Mouse (Mus musculus): Measurements from ENCODE around the gene Ntm. TPM values are rescaled to one million over a fixed set of nuclear protein-coding genes. Genes with fewer than 3 reads are reported as not detected.

Ntm gene
- polyA plus RNA-seq, 1 experiment from 2014 or later: 248 TPM

- ATAC-seq (ENCODE audit: low FRiP score): no peak
- Histone ChIP-seq H3K4me2 (peak overlapping the region; percentile 77), H3K36me3 (no peaks in the 10 kb centered on the region), H3K4me3 (replicated peaks) (peak overlapping the region; percentile 67), H3K9me3 (replicated peaks) (no peaks in the 10 kb centered on the region), H3K4me1 (peaks cover 46% of the 10 kb centered on the region), H3K27me3 (replicated peaks) (no peaks in the 10 kb centered on the region), H3K9ac (replicated peaks) (peak overlapping the region; percentile 78), H3K27ac (replicated peaks) (peak overlapping the region; percentile 93)
- WGBS: 37% methylated on average over 10 of the region's 10 CpGs
Observed at GRCm38 (mm10) chr9:29410728-29411407, 552.1 kb downstream of the Ntm start.

GRCm38 (mm10) chr9:29410284-29410683 is 552.7 kb downstream of the Ntm start:
- peak overlapping the region; percentile 78 for H3K9ac ChIP-seq (replicated peaks)

DNA sequence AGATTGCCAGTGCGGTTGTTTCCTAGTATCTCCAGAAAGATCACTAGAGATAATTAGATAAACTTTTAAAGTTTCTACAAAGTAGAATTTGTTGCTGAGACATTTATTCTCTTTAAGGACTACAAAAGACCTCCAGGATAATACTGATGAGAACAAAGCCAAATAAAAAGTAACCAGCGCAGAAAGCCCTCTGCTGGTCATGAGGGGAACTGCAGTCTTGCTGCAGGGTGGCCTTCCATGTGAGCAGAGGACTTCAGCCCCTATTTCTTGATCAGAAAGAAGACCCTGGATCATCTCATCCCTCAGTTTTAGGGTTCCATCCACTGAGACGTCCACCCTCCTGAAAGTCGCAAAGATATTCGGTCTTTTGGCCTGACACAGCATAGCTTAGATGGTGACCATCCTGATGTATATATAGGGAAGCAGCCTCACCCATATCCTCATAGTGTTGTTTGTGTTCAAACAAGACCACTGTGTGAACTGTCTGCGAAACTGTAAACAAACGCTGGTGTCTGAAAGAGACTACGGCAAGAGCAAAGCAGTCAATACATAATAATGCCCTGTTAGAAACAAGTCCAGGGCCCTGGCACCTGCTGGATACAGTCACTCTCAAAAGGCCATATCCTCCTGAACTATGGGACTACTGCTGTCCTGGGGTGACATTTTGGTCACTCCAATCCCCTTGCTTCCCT is 553.6 kb downstream of the Ntm start:
- H3K4me2 ChIP-seq: peak overlapping the region; percentile 77
- no peaks in the 10 kb centered on the region for H3K9me3 ChIP-seq (replicated peaks)
- no peaks in the 10 kb centered on the region for H3K27me3 ChIP-seq (replicated peaks)
- no peak for ATAC-seq (ENCODE audit: low FRiP score)
- H3K4me3 ChIP-seq (replicated peaks): peak overlapping the region; percentile 67
- peak overlapping the region; percentile 78; the same call in 1 of the 2 replicates for H3K9ac ChIP-seq (replicated peaks)
- H3K27ac ChIP-seq (replicated peaks): no peak overlapping the region
- no peaks in the 10 kb centered on the region for H3K36me3 ChIP-seq
- H3K4me1 ChIP-seq: peaks cover 36% of the 10 kb centered on the region
- WGBS: 55% methylated on average over 8 of the region's 8 CpGs

More at GRCm38 (mm10) chr9:29410284-29410683, 552.7 kb downstream of the Ntm start:
- no peaks in the 10 kb centered on the region for H3K36me3 ChIP-seq
- no peaks in the 10 kb centered on the region for H3K9me3 ChIP-seq (replicated peaks)
- H3K4me2 ChIP-seq: peak overlapping the region; percentile 77
- WGBS: 66% methylated on average over 6 of the region's 6 CpGs
- H3K27ac ChIP-seq (replicated peaks): peak overlapping the region; percentile 93; the same call in 1 of the 2 replicates
- H3K4me3 ChIP-seq (replicated peaks): peak overlapping the region; percentile 67
- peaks cover 40% of the 10 kb centered on the region for H3K4me1 ChIP-seq
- no peak for ATAC-seq (ENCODE audit: low FRiP score)
- H3K27me3 ChIP-seq (replicated peaks): no peaks in the 10 kb centered on the region

GRCm38 (mm10) chr9:29407954-29408353 is 555.0 kb downstream of the Ntm start:
- no peak overlapping the region for H3K4me3 ChIP-seq (replicated peaks)
- ATAC-seq (ENCODE audit: low FRiP score): no peak
- H3K4me2 ChIP-seq: no peak overlapping the region
- H3K4me1 ChIP-seq: peaks cover 27% of the 10 kb centered on the region
- H3K9ac ChIP-seq (replicated peaks): no peak overlapping the region
- H3K36me3 ChIP-seq: no peaks in the 10 kb centered on the region
- H3K9me3 ChIP-seq (replicated peaks): no peaks in the 10 kb centered on the region
- no peaks in the 10 kb centered on the region for H3K27me3 ChIP-seq (replicated peaks)
- H3K27ac ChIP-seq (replicated peaks): no peak overlapping the region

GRCm38 (mm10) chr9:29406973-29407372 is 556.0 kb downstream of the Ntm start:
- no peaks in the 10 kb centered on the region for H3K36me3 ChIP-seq
- no peaks in the 10 kb centered on the region for H3K27me3 ChIP-seq (replicated peaks)
- 87% methylated on average over 2 of the region's 2 CpGs for WGBS

DNA sequence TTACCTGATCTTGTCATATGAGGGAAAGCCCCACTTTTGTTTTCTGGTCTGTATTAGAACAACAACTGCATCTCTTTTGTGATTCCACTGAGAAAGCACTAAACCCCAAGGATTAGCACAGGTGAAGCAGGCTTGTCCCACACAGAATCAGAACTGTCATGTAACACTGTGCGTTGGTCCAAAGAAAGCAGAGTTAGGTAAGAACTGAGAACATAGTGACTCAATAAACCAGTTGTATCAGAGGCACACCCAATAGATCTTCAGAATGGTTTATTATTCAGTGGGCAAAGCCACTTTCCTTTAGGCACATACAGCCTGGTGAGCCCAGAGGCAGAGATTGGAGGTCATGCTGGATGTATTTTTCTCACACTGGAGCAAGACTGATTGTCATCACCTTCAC is 556.9 kb downstream of the Ntm start:
- WGBS: 97% methylated on average over 1 of the region's 1 CpGs
- peaks cover 14% of the 10 kb centered on the region for H3K4me1 ChIP-seq
- ATAC-seq (ENCODE audit: low FRiP score): no peak

More at GRCm38 (mm10) chr9:29406973-29407372, 556.0 kb downstream of the Ntm start:
- H3K4me1 ChIP-seq: peaks cover 20% of the 10 kb centered on the region
- no peak overlapping the region for H3K4me3 ChIP-seq (replicated peaks)
- ATAC-seq (ENCODE audit: low FRiP score): no peak
- no peak overlapping the region for H3K9ac ChIP-seq (replicated peaks)
- H3K9me3 ChIP-seq (replicated peaks): no peaks in the 10 kb centered on the region
- no peak overlapping the region for H3K27ac ChIP-seq (replicated peaks)
- no peak overlapping the region for H3K4me2 ChIP-seq

DNA sequence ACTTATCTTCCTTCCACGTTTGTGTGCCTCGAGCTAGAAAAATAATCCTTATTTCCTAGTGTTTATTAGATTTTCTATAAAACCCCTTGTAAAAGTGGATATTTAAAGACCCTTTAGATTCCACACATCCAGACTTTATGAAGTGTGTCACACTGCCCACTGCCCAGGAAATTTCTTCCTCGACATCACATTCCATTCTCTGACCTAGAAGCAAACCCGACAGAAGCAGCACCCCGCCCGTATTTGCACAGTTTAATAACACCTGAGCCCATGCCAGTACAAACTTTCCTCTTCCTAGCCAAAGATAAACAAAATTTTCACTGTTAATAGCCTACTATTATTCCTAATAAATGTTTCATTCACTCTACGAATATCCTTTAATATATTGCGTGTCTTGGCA is 562.8 kb downstream of the Ntm start:
- Histone ChIP-seq H3K4me3 (replicated peaks) (no peak overlapping the region), H3K9ac (replicated peaks) (no peak overlapping the region), H3K36me3 (no peaks in the 10 kb centered on the region), H3K4me2 (no peak overlapping the region), H3K27me3 (replicated peaks) (no peaks in the 10 kb centered on the region), H3K9me3 (replicated peaks) (no peaks in the 10 kb centered on the region), H3K4me1 (no peaks in the 10 kb centered on the region), H3K27ac (replicated peaks) (no peak overlapping the region)
- ATAC-seq (ENCODE audit: low FRiP score): no peak
- 73% methylated on average over 8 of the region's 8 CpGs for WGBS

More for the DNA sequence above, 556.9 kb downstream of the Ntm start:
- Histone ChIP-seq H3K4me2 (no peak overlapping the region), H3K27ac (replicated peaks) (no peak overlapping the region), H3K36me3 (no peaks in the 10 kb centered on the region), H3K9ac (replicated peaks) (no peak overlapping the region), H3K4me3 (replicated peaks) (no peak overlapping the region), H3K27me3 (replicated peaks) (no peaks in the 10 kb centered on the region), H3K9me3 (replicated peaks) (no peaks in the 10 kb centered on the region)

- Histone ChIP-seq H3K27ac (replicated peaks) (no peak overlapping the region), H3K27me3 (replicated peaks) (no peaks in the 10 kb centered on the region), H3K4me1 (peaks cover 11% of the 10 kb centered on the region), H3K9me3 (replicated peaks) (no peaks in the 10 kb centered on the region), H3K36me3 (no peaks in the 10 kb centered on the region), H3K9ac (replicated peaks) (no peak overlapping the region), H3K4me3 (replicated peaks) (no peak overlapping the region), H3K4me2 (no peak overlapping the region)
- 90% methylated on average over 5 of the region's 5 CpGs for WGBS
- ATAC-seq (ENCODE audit: low FRiP score): no peak
Observed at GRCm38 (mm10) chr9:29396101-29396500, 566.8 kb downstream of the Ntm start.

GRCm38 (mm10) chr9:29393136-29393535 is 569.8 kb downstream of the Ntm start:
- Histone ChIP-seq H3K9ac (replicated peaks) (no peak overlapping the region), H3K9me3 (replicated peaks) (no peaks in the 10 kb centered on the region), H3K4me3 (replicated peaks) (no peak overlapping the region), H3K4me1 (peaks cover 35% of the 10 kb centered on the region), H3K4me2 (no peak overlapping the region), H3K27me3 (replicated peaks) (no peaks in the 10 kb centered on the region), H3K27ac (replicated peaks) (no peak overlapping the region), H3K36me3 (no peaks in the 10 kb centered on the region)
- no peak for ATAC-seq (ENCODE audit: low FRiP score)
- 92% methylated on average over 4 of the region's 4 CpGs for WGBS

GRCm38 (mm10) chr9:29390796-29391517 is 572.0 kb downstream of the Ntm start:
- Histone ChIP-seq H3K27me3 (replicated peaks) (no peaks in the 10 kb centered on the region), H3K27ac (replicated peaks) (0 out of 2 replicates have a peak overlapping the region, but pooled peaks have one; percentile 28), H3K9me3 (replicated peaks) (no peaks in the 10 kb centered on the region), H3K9ac (replicated peaks) (no peak overlapping the region), H3K4me3 (replicated peaks) (no peak overlapping the region), H3K36me3 (no peaks in the 10 kb centered on the region), H3K4me2 (no peak overlapping the region), H3K4me1 (peaks cover 35% of the 10 kb centered on the region)
- 55% methylated on average over 11 of the region's 11 CpGs for WGBS
- ATAC-seq (ENCODE audit: low FRiP score): peak; percentile 41; the same call in 1 of the 2 replicates

GRCm38 (mm10) chr9:29389224-29389623 is 573.7 kb downstream of the Ntm start:
- no peak overlapping the region for H3K27ac ChIP-seq (replicated peaks)

More at GRCm38 (mm10) chr9:29389224-29389623, 573.7 kb downstream of the Ntm start:
- Histone ChIP-seq H3K4me1 (peaks cover 35% of the 10 kb centered on the region), H3K4me3 (replicated peaks) (no peak overlapping the region), H3K9me3 (replicated peaks) (no peaks in the 10 kb centered on the region), H3K4me2 (no peak overlapping the region), H3K27me3 (replicated peaks) (no peaks in the 10 kb centered on the region), H3K9ac (replicated peaks) (no peak overlapping the region), H3K36me3 (no peaks in the 10 kb centered on the region)
- ATAC-seq (ENCODE audit: low FRiP score): no peak
- WGBS: 45% methylated on average over 7 of the region's 7 CpGs

All from neural tube, embryonic 15.5 days (tissue).